Mouse (Mus musculus) forebrain, postnatal 0 days (tissue): Measurements from ENCODE around the gene Gsdma2. TPM values are rescaled to one million over a fixed set of nuclear protein-coding genes. Genes with fewer than 3 reads are reported as not detected.

Experiments
- ATAC-seq: fragments of 200-750 bp; cut with Nextera tagmentation; 2 replicates; pipeline ENCODE4 v1.8.0; 2017; ENCODE audit warnings: mild to moderate bottlenecking, moderate library complexity
- DNase-seq: peaks from one replicate; pipeline ENCODE4 v3.0.0-alpha.2; 2015
- H3K27ac ChIP-seq: fragments of 300-500 bp; sonication (generic); 2 replicates; pipeline ENCODE4 v1.5.1; 2014; ENCODE audit warnings: low read depth, mild to moderate bottlenecking, antibody characterized with exemption, low read length, moderate library complexity, mixed read lengths
- H3K27me3 ChIP-seq: fragments of 300-500 bp; sonication (generic); 2 replicates; pipeline ENCODE4 v1.6.1; 2014; ENCODE audit warnings: mild to moderate bottlenecking, low read length, mixed read lengths; ENCODE audit not compliant: insufficient read depth
- H3K36me3 ChIP-seq: fragments of 300-500 bp; sonication (generic); 2 replicates; pipeline ENCODE4 v1.6.1; 2014; ENCODE audit warnings: mild to moderate bottlenecking, moderate library complexity; ENCODE audit not compliant: insufficient read depth
- H3K4me1 ChIP-seq: fragments of 300-500 bp; sonication (generic); 2 replicates; pipeline ENCODE4 v1.6.1; 2014; ENCODE audit warnings: antibody characterized with exemption; ENCODE audit not compliant: insufficient read depth
- H3K4me2 ChIP-seq: fragments of 300-500 bp; sonication (generic); 2 replicates; pipeline ENCODE4 v1.6.1; 2014; ENCODE audit warnings: low read depth, mild to moderate bottlenecking, moderate library complexity
- H3K4me3 ChIP-seq: fragments of 300-500 bp; sonication (generic); 2 replicates; pipeline ENCODE4 v1.5.1; 2014; ENCODE audit warnings: low read depth, low read length, mixed read lengths
- H3K9ac ChIP-seq: fragments of 300-500 bp; sonication (generic); 2 replicates; pipeline ENCODE4 v1.6.1; 2014; ENCODE audit warnings: mild to moderate bottlenecking
- H3K9me3 ChIP-seq: fragments of 300-500 bp; sonication (generic); 2 replicates; pipeline ENCODE4 v1.6.1; 2016; ENCODE audit warnings: low read length
- CTCF ChIP-seq: sonication (generic); IDR thresholded peaks from 2 replicates; pipeline ENCODE4 v1.5.1; 2016; ENCODE audit warnings: antibody characterized with exemption, control low read depth, low read depth
- WGBS: fragments of 180-500 bp; shearing (Covaris S2); extraction: QIAGEN DNeasy Blood & Tissue Kit; methylation state at CpG from one replicate; pipeline ENCODE4 v1.1.7; 2014; 5-methylcytosine and 5-hydroxymethylcytosine counted together
- polyA plus RNA-seq: library from polyadenylated mRNA; unstranded; fragments of >200 nt; fragmentation: Nextera tagmentation; extraction: Ambion mirVana; gene quantifications from 2 replicates; pipeline ENCODE4 v1.2.1, GENCODE M21; 2015
- total RNA-seq: library from RNA; depleted of rRNA; stranded (reverse); fragments of >200 nt; gene quantifications from 2 replicates; pipeline ENCODE4 v1.2.3, GENCODE M21; 2014; rRNA removed

The Gsdma2 gene
- total and polyA plus RNA-seq, 2 experiments from 2014 or later, result 0.11 TPM; not detected in 1

DNA sequence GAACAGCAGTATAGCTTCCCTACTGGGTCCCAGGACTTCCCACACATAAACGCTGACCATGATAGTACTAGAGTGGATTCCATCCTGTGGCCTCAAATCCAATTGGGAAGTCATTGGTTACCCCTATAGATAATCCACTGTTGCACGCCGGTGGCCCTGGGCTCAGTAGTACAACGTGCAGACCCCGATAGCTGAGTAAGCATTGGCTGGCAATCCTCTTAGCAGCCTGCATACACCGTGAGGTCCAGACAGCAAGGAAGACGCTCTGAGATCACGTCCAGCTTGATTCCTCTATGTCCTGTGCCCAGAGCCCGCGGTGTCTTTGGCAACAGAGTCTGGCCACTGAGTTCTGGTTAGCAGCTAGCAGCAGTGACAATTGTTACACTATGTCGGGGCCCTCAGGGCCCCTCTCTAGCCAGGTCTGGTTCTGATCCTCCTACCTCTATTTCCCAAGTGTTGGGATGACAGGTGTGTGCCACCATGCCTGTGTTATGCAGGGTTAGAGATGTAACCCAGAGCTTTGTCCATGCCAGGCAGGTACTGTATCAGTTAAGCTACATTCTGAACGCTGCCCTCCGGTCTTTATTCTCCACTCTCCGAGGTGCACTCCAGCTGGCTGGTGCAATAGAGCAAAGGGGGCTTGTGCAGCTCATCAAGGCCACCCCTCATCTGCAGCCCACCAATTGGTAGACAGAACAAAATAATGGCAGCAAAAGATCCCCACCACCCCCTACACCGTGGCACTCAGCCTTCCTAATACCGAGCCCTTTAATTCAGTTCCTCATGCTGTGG is 52.5 kb downstream of the Gsdma2 start:
- 86% methylated on average over 16 of the region's 16 CpGs for WGBS
- ATAC-seq (no peak), DNase-seq (no peak)
- Histone ChIP-seq H3K9ac (no peak overlapping the region), H3K4me1 (no peaks in the 10 kb centered on the region), H3K4me3 (no peak overlapping the region), H3K36me3 (peaks cover 24% of the 10 kb centered on the region), H3K27ac (no peak overlapping the region), H3K27me3 (no peaks in the 10 kb centered on the region), H3K4me2 (no peak overlapping the region), H3K9me3 (no peaks in the 10 kb centered on the region)
- no peak for TF ChIP-seq CTCF

GRCm38 (mm10) chr11:98699911-98700310 is 53.4 kb downstream of the Gsdma2 start:
- no peak overlapping the region for H3K9ac ChIP-seq
- 46% methylated on average over 4 of the region's 4 CpGs for WGBS
- no peaks in the 10 kb centered on the region for H3K4me1 ChIP-seq
- H3K36me3 ChIP-seq, result peaks cover 24% of the 10 kb centered on the region
- H3K4me2 ChIP-seq, result no peak overlapping the region
- DNase-seq, result peak; percentile 76
- H3K27ac ChIP-seq, result no peak overlapping the region
- H3K27me3 ChIP-seq, result no peaks in the 10 kb centered on the region
- H3K4me3 ChIP-seq, result no peak overlapping the region
- peak; percentile 87 for TF ChIP-seq CTCF
- no peaks in the 10 kb centered on the region for H3K9me3 ChIP-seq
- peak; percentile 30; the same call in 1 of the 2 replicates for ATAC-seq

DNA sequence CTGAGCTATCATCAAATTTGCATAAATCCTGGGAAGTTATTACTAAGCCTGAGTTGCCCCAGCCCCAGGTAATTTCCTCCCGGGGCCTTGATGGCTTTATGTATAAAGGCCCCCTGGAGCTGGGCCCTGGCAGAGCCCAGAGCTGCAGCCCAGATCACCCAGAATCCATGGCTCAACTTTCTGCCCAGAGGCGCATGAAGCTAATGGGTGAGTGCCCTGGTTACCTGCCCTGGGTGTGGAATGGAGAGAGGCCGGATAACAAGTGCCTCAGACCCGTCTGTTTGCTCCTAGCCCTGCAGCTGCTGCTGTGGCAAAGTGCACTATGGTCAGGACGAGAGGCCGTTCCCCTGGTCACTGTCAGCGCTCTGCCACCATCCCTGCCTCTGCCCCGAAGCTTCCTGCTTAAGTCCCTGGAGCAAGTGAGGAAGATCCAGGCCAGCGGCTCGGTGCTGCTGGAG is 54.7 kb downstream of the Gsdma2 start, which contains the start of gene Csf3:
Csf3 (plus strand) TSS at position 51 of the 458 bp plus-strand sequence.
- 42% methylated on average over 10 of the region's 10 CpGs for WGBS
- no peak for TF ChIP-seq CTCF
- ATAC-seq, result no peak
- Histone ChIP-seq H3K4me2 (no peak within 1 kb of the TSS), H3K4me3 (no peak within 1 kb of the TSS), H3K36me3 (peaks cover 24% of the 10 kb centered on the region), H3K27me3 (no peaks in the 10 kb centered on the region), H3K9me3 (no peaks in the 10 kb centered on the region), H3K4me1 (no peaks in the 10 kb centered on the region), H3K27ac (no peak within 1 kb of the TSS), H3K9ac (no peak within 1 kb of the TSS)
- no peak for DNase-seq

- H3K9ac ChIP-seq, result no peak overlapping the region
- no peaks in the 10 kb centered on the region for H3K4me1 ChIP-seq
- WGBS, result 66% methylated on average over 5 of the region's 5 CpGs
- no peak overlapping the region for H3K4me3 ChIP-seq
- H3K27me3 ChIP-seq, result no peaks in the 10 kb centered on the region
- no peak overlapping the region for H3K27ac ChIP-seq
- ATAC-seq, result no peak
- DNase-seq, result no peak
- H3K36me3 ChIP-seq, result peaks cover 34% of the 10 kb centered on the region
- no peak overlapping the region for H3K4me2 ChIP-seq
- TF ChIP-seq CTCF, result no peak
- H3K9me3 ChIP-seq, result no peaks in the 10 kb centered on the region
Observed at GRCm38 (mm10) chr11:98702323-98702722, 55.8 kb downstream of the Gsdma2 start.

DNA sequence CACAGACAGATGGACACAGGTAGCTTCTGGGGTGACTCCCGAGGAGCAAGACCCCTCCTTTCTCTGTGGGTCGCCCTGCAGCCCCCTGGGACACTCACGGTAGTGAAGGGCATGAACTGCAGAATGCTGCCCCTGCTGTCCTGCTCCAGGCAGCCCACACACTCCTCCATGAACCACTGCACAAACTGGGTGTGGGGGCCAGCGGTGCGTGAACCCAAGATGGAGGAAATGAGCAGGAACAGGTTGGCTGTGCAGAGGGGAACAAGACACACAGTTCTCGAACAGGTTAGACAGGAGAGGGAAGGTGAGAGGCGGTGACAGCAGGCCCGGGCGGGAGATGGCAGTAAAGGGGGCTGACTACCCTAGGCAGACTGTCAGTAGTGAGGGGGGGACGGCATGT is 58.5 kb downstream of the Gsdma2 start:
- ATAC-seq (no peak), DNase-seq (no peak)
- Histone ChIP-seq H3K4me2 (no peak overlapping the region), H3K4me3 (no peak overlapping the region), H3K27me3 (no peaks in the 10 kb centered on the region), H3K4me1 (no peaks in the 10 kb centered on the region), H3K36me3 (peaks cover 61% of the 10 kb centered on the region), H3K27ac (no peak overlapping the region), H3K9ac (no peak overlapping the region), H3K9me3 (no peaks in the 10 kb centered on the region)
- TF ChIP-seq CTCF, result no peak
- WGBS, result 92% methylated on average over 10 of the region's 10 CpGs

Other genes starting within 250 kb of the Gsdma2 start
- gene Pgap3, start 246.3 kb upstream of the Gsdma2 start, total RNA-seq, result 10.9 and 11.0 TPM in 2 replicates
- 7.1 and 7.6 TPM in 2 replicates for gene Pgap3, start 246.3 kb upstream of the Gsdma2 start, polyA plus RNA-seq
- gene Erbb2, start 234.3 kb upstream of the Gsdma2 start, total RNA-seq, result 3.8 and 4.9 TPM in 2 replicates
- gene Erbb2, start 234.3 kb upstream of the Gsdma2 start, polyA plus RNA-seq, result 2.4 and 3.7 TPM in 2 replicates
- gene Mien1, start 207.8 kb upstream of the Gsdma2 start, total RNA-seq, result 73.1 and 105 TPM in 2 replicates
- 272 and 326 TPM in 2 replicates for gene Mien1, start 207.8 kb upstream of the Gsdma2 start, polyA plus RNA-seq
- 1.2 and 2.1 TPM in 2 replicates for gene Grb7, start 200.4 kb upstream of the Gsdma2 start, total RNA-seq
- gene Grb7, start 200.4 kb upstream of the Gsdma2 start, polyA plus RNA-seq, result 0.88 and 1.3 TPM in 2 replicates
- 0.14 and 0.15 TPM in 2 replicates for gene Ikzf3, start 100.7 kb upstream of the Gsdma2 start, total RNA-seq
- 0.21 and 0.23 TPM in 2 replicates for gene Ikzf3, start 100.7 kb upstream of the Gsdma2 start, polyA plus RNA-seq
- gene Zpbp2, start 95.7 kb upstream of the Gsdma2 start, total RNA-seq, result not detected in 2 replicates
- not detected in 2 replicates for gene Zpbp2, start 95.7 kb upstream of the Gsdma2 start, polyA plus RNA-seq
- gene Ormdl3, start 59.4 kb upstream of the Gsdma2 start, total RNA-seq, result 99.8 and 115 TPM in 2 replicates
- gene Ormdl3, start 59.4 kb upstream of the Gsdma2 start, polyA plus RNA-seq, result 114 and 119 TPM in 2 replicates
- not detected in 2 replicates for gene Lrrc3c, start 48.5 kb upstream of the Gsdma2 start, total RNA-seq
- gene Lrrc3c, start 48.5 kb upstream of the Gsdma2 start, polyA plus RNA-seq, result not detected in 2 replicates
- 0.29 TPM in 1 of 2 replicates, not detected in the other for gene Gm12355, start 21.1 kb upstream of the Gsdma2 start, total RNA-seq
- gene Gm12355, start 21.1 kb upstream of the Gsdma2 start, polyA plus RNA-seq, result 0.68 and 0.98 TPM in 2 replicates
- not detected in 2 replicates for gene Gsdma3, start 20.4 kb upstream of the Gsdma2 start, total RNA-seq
- not detected in 2 replicates for gene Gsdma3, start 20.4 kb upstream of the Gsdma2 start, polyA plus RNA-seq
- not detected in 2 replicates for gene Gsdma, start 17.6 kb downstream of the Gsdma2 start, total RNA-seq
- 0.15 TPM in 1 of 2 replicates, not detected in the other for gene Gsdma, start 17.6 kb downstream of the Gsdma2 start, polyA plus RNA-seq
- gene Psmd3, start 35.8 kb downstream of the Gsdma2 start, total RNA-seq, result 83.8 and 113 TPM in 2 replicates
- gene Psmd3, start 35.8 kb downstream of the Gsdma2 start, polyA plus RNA-seq, result 183 and 202 TPM in 2 replicates
- gene Csf3, start 54.5 kb downstream of the Gsdma2 start, total RNA-seq, result not detected in 2 replicates
- gene Csf3, start 54.5 kb downstream of the Gsdma2 start, polyA plus RNA-seq, result not detected in 2 replicates
- gene Med24, start 82.7 kb downstream of the Gsdma2 start, total RNA-seq, result 54.0 and 66.5 TPM in 2 replicates
- 46.4 and 49.3 TPM in 2 replicates for gene Med24, start 82.7 kb downstream of the Gsdma2 start, polyA plus RNA-seq
- 1,003 and 1,159 TPM in 2 replicates for gene Thra, start 93.9 kb downstream of the Gsdma2 start, total RNA-seq
- gene Thra, start 93.9 kb downstream of the Gsdma2 start, polyA plus RNA-seq, result 223 and 233 TPM in 2 replicates
- 4.5 and 6.7 TPM in 2 replicates for gene Nr1d1, start 128.6 kb downstream of the Gsdma2 start, total RNA-seq
- 10.8 and 11.4 TPM in 2 replicates for gene Nr1d1, start 128.6 kb downstream of the Gsdma2 start, polyA plus RNA-seq
- gene Msl1, start 148.8 kb downstream of the Gsdma2 start, total RNA-seq, result 87.2 and 94.6 TPM in 2 replicates
- 16.3 and 24.1 TPM in 2 replicates for gene Msl1, start 148.8 kb downstream of the Gsdma2 start, polyA plus RNA-seq
- 22.5 and 27.2 TPM in 2 replicates for gene Casc3, start 158.1 kb downstream of the Gsdma2 start, total RNA-seq
- gene Casc3, start 158.1 kb downstream of the Gsdma2 start, polyA plus RNA-seq, result 29.5 and 37.4 TPM in 2 replicates
- gene Rapgefl1, start 190.0 kb downstream of the Gsdma2 start, total RNA-seq, result 28.7 TPM in 2 replicates
- gene Rapgefl1, start 190.0 kb downstream of the Gsdma2 start, polyA plus RNA-seq, result 5.6 and 9.8 TPM in 2 replicates
- 7.1 and 8.2 TPM in 2 replicates for gene Wipf2, start 216.9 kb downstream of the Gsdma2 start, total RNA-seq
- gene Wipf2, start 216.9 kb downstream of the Gsdma2 start, polyA plus RNA-seq, result 1.6 and 3.0 TPM in 2 replicates